Mouse (Mus musculus): Measurements from ENCODE around the gene Smok3b. TPM values are rescaled to one million over a fixed set of nuclear protein-coding genes. Genes with fewer than 3 reads are reported as not detected.

Smok3b gene
- polyA plus RNA-seq, 1 experiment, result not detected

GRCm38 (mm10) chr5:138083936-138084335, 62.7 kb downstream of the Smok3b start:
- TF ChIP-seq POLR2A (IDR thresholded peaks at IDR 0.05; ENCODE audit: extremely low read depth, insufficient read depth, low read length) (no peak), CTCF (IDR thresholded peaks at IDR 0.05; ENCODE audit: extremely low read depth, insufficient read depth, low read length) (no peak)

GRCm38 (mm10) chr5:138084507-138084906, 63.3 kb downstream of the Smok3b start:
- Histone ChIP-seq H3K4me1 (ENCODE audit: control insufficient read depth, insufficient read depth, low read length) (peaks cover 1% of the 10 kb centered on the region; the same call in 1 of the 2 replicates), H3K27ac (ENCODE audit: insufficient read depth, low read length) (no peak overlapping the region), H3K4me3 (ENCODE audit: insufficient read depth, low read length) (peak overlapping the region; percentile 87; the same call in 1 of the 2 replicates)
- TF ChIP-seq POLR2A (IDR thresholded peaks at IDR 0.05; ENCODE audit: extremely low read depth, insufficient read depth, low read length) (no peak), CTCF (IDR thresholded peaks at IDR 0.05; ENCODE audit: extremely low read depth, insufficient read depth, low read length) (no peak)

More at GRCm38 (mm10) chr5:138083936-138084335, 62.7 kb downstream of the Smok3b start:
- peaks cover 1% of the 10 kb centered on the region; the same call in 1 of the 2 replicates for H3K4me1 ChIP-seq (ENCODE audit: control insufficient read depth, insufficient read depth, low read length)
- no peak overlapping the region for H3K4me3 ChIP-seq (ENCODE audit: insufficient read depth, low read length)
- H3K27ac ChIP-seq (ENCODE audit: insufficient read depth, low read length), result no peak overlapping the region

GRCm38 (mm10) chr5:138084996-138085395, 63.8 kb downstream of the Smok3b start, which contains the start of gene Zkscan1:
Gene Zkscan1, plus strand, starts transcription at chr5:138085084.
- TF ChIP-seq CTCF (IDR thresholded peaks at IDR 0.05; ENCODE audit: extremely low read depth, insufficient read depth, low read length) (no peak), POLR2A (IDR thresholded peaks at IDR 0.05; ENCODE audit: extremely low read depth, insufficient read depth, low read length) (peak; percentile 95)
- H3K4me1 ChIP-seq (ENCODE audit: control insufficient read depth, insufficient read depth, low read length), result peaks cover 1% of the 10 kb centered on the region; the same call in 1 of the 2 replicates

GRCm38 (mm10) chr5:138085421-138085911, 64.2 kb downstream of the Smok3b start:
- TF ChIP-seq CTCF (IDR thresholded peaks at IDR 0.05; ENCODE audit: extremely low read depth, insufficient read depth, low read length) (no peak), POLR2A (IDR thresholded peaks at IDR 0.05; ENCODE audit: extremely low read depth, insufficient read depth, low read length) (no peak)

More at GRCm38 (mm10) chr5:138084996-138085395, 63.8 kb downstream of the Smok3b start, which contains the start of gene Zkscan1:
- Histone ChIP-seq H3K4me3 (ENCODE audit: insufficient read depth, low read length) (peak within 1 kb of the TSS; percentile 87), H3K27ac (ENCODE audit: insufficient read depth, low read length) (peak within 1 kb of the TSS; percentile 64)

GRCm38 (mm10) chr5:138086842-138087241, 65.6 kb downstream of the Smok3b start:
- no peak for TF ChIP-seq POLR2A (IDR thresholded peaks at IDR 0.05; ENCODE audit: extremely low read depth, insufficient read depth, low read length)
- TF ChIP-seq CTCF (IDR thresholded peaks at IDR 0.05; ENCODE audit: extremely low read depth, insufficient read depth, low read length), result no peak
- Histone ChIP-seq H3K4me3 (ENCODE audit: insufficient read depth, low read length) (no peak overlapping the region), H3K4me1 (ENCODE audit: control insufficient read depth, insufficient read depth, low read length) (peaks cover 1% of the 10 kb centered on the region; the same call in 1 of the 2 replicates), H3K27ac (ENCODE audit: insufficient read depth, low read length) (no peak overlapping the region)

More at GRCm38 (mm10) chr5:138085421-138085911, 64.2 kb downstream of the Smok3b start:
- Histone ChIP-seq H3K27ac (ENCODE audit: insufficient read depth, low read length) (peak overlapping the region; percentile 64), H3K4me1 (ENCODE audit: control insufficient read depth, insufficient read depth, low read length) (peaks cover 1% of the 10 kb centered on the region; the same call in 1 of the 2 replicates), H3K4me3 (ENCODE audit: insufficient read depth, low read length) (peak overlapping the region; percentile 87)

GRCm38 (mm10) chr5:138088366-138088765, 67.1 kb downstream of the Smok3b start:
- peaks cover 1% of the 10 kb centered on the region; the same call in 1 of the 2 replicates for H3K4me1 ChIP-seq (ENCODE audit: control insufficient read depth, insufficient read depth, low read length)
- TF ChIP-seq CTCF (IDR thresholded peaks at IDR 0.05; ENCODE audit: extremely low read depth, insufficient read depth, low read length) (no peak), POLR2A (IDR thresholded peaks at IDR 0.05; ENCODE audit: extremely low read depth, insufficient read depth, low read length) (no peak)
- no peak overlapping the region for H3K27ac ChIP-seq (ENCODE audit: insufficient read depth, low read length)
- no peak overlapping the region for H3K4me3 ChIP-seq (ENCODE audit: insufficient read depth, low read length)

- TF ChIP-seq POLR2A (IDR thresholded peaks at IDR 0.05; ENCODE audit: extremely low read depth, insufficient read depth, low read length) (no peak), CTCF (IDR thresholded peaks at IDR 0.05; ENCODE audit: extremely low read depth, insufficient read depth, low read length) (no peak)
- Histone ChIP-seq H3K27ac (ENCODE audit: insufficient read depth, low read length) (no peak overlapping the region), H3K4me1 (ENCODE audit: control insufficient read depth, insufficient read depth, low read length) (peaks cover 1% of the 10 kb centered on the region; the same call in 1 of the 2 replicates), H3K4me3 (ENCODE audit: insufficient read depth, low read length) (no peak overlapping the region)
Observed at GRCm38 (mm10) chr5:138089108-138089551, 67.9 kb downstream of the Smok3b start.

GRCm38 (mm10) chr5:138090271-138090670, 69.0 kb downstream of the Smok3b start:
- H3K27ac ChIP-seq (ENCODE audit: insufficient read depth, low read length), result no peak overlapping the region

GRCm38 (mm10) chr5:138090737-138091136, 69.5 kb downstream of the Smok3b start:
- no peak for TF ChIP-seq CTCF (IDR thresholded peaks at IDR 0.05; ENCODE audit: extremely low read depth, insufficient read depth, low read length)
- no peak for TF ChIP-seq POLR2A (IDR thresholded peaks at IDR 0.05; ENCODE audit: extremely low read depth, insufficient read depth, low read length)

More at GRCm38 (mm10) chr5:138090271-138090670, 69.0 kb downstream of the Smok3b start:
- Histone ChIP-seq H3K4me1 (ENCODE audit: control insufficient read depth, insufficient read depth, low read length) (peaks cover 1% of the 10 kb centered on the region; the same call in 1 of the 2 replicates), H3K4me3 (ENCODE audit: insufficient read depth, low read length) (no peak overlapping the region)
- TF ChIP-seq CTCF (IDR thresholded peaks at IDR 0.05; ENCODE audit: extremely low read depth, insufficient read depth, low read length) (0 out of 2 replicates have a peak, but pooled peaks have one; percentile 13), POLR2A (IDR thresholded peaks at IDR 0.05; ENCODE audit: extremely low read depth, insufficient read depth, low read length) (no peak)

GRCm38 (mm10) chr5:138092771-138093170, 71.5 kb downstream of the Smok3b start:
- H3K27ac ChIP-seq (ENCODE audit: insufficient read depth, low read length), result no peak overlapping the region
- no peak overlapping the region for H3K4me3 ChIP-seq (ENCODE audit: insufficient read depth, low read length)
- H3K4me1 ChIP-seq (ENCODE audit: control insufficient read depth, insufficient read depth, low read length), result no peaks in the 10 kb centered on the region
- TF ChIP-seq POLR2A (IDR thresholded peaks at IDR 0.05; ENCODE audit: extremely low read depth, insufficient read depth, low read length), result no peak
- no peak for TF ChIP-seq CTCF (IDR thresholded peaks at IDR 0.05; ENCODE audit: extremely low read depth, insufficient read depth, low read length)

More at GRCm38 (mm10) chr5:138090737-138091136, 69.5 kb downstream of the Smok3b start:
- peaks cover 1% of the 10 kb centered on the region; the same call in 1 of the 2 replicates for H3K4me1 ChIP-seq (ENCODE audit: control insufficient read depth, insufficient read depth, low read length)
- H3K4me3 ChIP-seq (ENCODE audit: insufficient read depth, low read length), result no peak overlapping the region
- H3K27ac ChIP-seq (ENCODE audit: insufficient read depth, low read length), result no peak overlapping the region
